Mouse (Mus musculus): ENCODE results near the gene Eif5b.

Eif5b gene

DNA sequence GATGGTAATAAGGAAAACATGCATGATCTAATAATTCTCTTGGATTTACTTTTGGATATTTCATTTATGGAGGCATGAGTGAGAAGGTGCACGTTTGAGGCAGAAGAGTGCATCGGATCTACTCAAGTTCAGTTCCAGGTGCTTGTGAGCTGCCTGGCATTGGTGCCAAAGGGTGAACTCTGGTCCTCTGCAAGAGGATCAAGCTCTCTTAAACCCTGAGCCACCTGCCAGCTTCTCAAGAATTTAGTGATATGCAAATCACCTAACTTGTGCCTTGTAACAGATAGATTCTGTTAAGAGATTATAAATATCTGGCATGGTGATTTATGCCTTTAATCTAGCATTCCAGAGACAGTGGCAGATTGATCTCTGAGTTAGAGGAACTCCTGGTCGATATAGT is 5.2 kb downstream of the Eif5b start:
- WGBS, result 83% methylated on average over 3 of the region's 3 CpGs

DNA sequence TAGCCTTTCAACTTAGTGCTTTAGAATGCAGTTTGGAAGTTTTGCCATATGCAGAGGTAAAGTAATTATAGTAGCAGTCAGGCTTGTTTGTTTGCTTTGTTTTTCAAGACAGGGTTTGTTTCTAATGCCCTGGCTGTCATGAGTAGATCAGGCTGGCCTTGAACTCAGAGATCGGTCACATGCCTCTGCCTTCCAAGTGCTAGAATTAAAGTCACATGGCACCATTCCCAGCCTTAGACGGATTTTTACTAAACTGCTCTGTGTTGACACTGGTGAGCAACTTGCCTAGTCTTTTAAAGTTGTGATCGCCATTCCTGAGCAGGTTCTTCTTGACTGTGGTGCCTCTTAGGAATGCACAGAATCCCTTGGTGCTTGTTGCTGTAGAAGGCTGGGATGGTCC is 8.9 kb downstream of the Eif5b start:
- 44% methylated on average over 3 of the region's 3 CpGs for WGBS

DNA sequence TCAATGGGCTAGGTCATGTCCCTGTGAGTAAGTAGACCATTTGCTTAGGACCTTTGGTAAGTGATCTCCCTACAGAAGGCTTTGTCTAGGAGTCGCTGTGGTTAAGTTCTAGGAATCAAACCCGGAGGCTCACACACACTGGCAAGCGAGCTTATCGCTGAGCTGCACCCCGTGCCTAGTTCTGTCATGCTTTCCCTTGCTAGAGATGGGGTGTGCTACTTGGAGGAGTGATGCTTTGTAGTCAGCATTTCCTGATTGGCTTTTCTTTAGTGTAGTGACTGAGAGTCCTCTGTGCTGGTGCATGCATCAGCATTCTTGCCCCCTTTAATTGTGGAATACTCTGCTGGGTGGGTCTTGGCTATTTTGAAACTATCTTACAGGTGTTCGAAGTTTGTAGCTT is 13.8 kb downstream of the Eif5b start:
- WGBS, result 71% methylated on average over 6 of the region's 6 CpGs

DNA sequence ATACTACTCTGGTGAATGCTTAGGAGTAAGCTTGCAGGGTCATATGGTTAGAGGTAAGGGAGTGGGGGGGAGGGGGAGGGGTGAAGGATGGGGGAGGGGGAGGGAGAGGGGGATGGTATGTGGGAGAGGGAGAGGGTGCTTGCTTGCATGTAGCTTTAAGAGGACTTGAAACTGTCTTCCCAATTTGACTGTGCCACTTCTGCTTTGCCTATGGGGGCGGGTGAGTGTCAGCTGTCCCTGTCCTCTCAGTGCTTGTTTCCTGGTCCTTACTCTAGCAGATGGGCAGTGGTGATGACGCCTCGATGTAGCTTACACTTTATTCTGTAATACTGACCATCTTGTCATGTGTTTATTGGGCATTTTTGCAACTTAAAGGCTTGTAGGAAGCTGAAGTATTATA is 14.3 kb downstream of the Eif5b start:
- 63% methylated on average over 3 of the region's 3 CpGs for WGBS

DNA sequence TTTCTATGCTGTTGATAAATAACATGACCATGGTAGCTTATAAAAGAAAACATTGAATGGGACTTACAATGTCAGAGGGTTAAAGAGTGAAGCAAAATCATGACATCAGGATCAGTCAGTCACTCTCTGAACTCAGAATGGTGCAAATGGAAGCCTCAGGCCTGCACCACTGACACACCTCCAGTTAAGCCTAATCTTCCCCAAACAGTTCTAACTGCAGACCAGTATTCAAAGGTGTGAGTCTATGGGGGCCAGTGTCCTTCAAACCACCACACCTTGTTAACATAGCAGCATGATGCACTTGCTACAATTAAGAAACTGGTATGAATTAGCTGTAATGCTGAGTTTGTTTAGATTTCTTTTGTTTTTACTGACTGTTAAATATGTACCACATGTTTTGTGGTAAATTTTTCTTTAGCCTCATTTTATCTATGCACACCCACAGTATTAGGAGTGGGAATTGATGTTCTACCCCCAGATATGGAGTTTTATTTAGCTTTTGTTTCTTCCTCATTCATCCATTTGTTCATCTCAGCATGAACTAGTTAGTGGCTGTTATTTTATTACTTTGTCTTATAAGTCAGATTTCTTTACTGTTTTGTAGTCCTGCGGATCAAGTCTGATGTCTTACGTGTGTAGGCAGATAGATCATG is 16.9 kb downstream of the Eif5b start:
- WGBS, result 95% methylated on average over 2 of the region's 2 CpGs

DNA sequence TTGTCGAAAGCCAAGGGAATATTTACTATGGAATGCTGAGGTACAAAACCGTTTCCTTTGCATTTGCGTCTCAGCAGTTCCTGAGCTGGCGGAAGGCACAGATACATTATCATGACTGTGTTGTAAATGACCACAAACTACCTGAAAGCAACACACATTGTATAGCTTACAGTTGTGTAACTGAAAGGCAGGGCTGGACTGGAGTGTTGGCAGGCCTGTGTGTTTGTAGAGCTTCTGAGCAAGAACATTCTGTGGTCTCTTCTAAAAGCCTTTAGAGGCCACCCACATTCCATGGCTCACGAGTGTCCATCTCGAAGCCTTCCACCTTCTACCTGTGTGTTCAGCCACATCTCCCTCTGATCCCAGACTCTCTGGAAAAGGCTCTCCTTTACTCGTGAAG is 29.5 kb downstream of the Eif5b start:
- WGBS, result 91% methylated on average over 7 of the region's 7 CpGs

DNA sequence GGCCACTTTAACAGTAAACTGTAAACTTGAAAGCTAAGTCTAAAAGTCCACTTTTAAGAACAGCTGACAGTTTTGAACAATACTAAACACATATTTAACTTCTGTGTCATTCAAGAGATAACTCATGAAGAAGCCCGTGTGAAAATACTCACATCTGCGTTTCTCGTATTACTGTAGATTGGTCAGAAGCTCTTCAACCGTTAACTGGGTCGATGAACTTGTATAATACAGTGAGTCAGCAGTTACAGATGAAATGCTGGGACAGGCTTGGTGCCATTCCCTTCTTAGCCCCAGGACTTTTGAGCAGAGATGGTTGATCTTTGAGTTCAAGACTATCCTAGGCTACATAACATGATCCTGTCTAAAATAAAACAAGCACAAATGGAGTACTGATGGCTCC is 33.6 kb downstream of the Eif5b start:
- 85% methylated on average over 5 of the region's 5 CpGs for WGBS

DNA sequence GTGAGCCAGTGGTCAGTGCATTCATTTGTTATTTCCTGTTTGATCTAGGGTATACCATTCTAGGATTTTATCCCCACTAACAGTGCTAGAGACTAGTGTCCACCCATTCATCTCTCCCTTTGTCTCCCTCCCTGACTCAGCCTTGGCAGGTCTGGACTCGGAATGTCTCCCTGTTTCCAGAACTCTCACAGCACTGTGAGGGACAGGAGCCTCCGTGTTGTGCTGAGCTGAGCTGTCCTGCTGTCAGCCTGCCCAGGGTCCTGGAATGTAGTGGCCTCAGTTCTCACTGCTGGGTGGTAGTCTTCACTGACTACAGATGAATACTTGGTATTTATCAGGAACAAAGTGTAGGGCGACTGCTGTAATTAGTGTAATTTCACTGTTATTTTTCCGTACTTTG is 37.7 kb downstream of the Eif5b start:
- WGBS, result 89% methylated on average over 4 of the region's 4 CpGs

DNA sequence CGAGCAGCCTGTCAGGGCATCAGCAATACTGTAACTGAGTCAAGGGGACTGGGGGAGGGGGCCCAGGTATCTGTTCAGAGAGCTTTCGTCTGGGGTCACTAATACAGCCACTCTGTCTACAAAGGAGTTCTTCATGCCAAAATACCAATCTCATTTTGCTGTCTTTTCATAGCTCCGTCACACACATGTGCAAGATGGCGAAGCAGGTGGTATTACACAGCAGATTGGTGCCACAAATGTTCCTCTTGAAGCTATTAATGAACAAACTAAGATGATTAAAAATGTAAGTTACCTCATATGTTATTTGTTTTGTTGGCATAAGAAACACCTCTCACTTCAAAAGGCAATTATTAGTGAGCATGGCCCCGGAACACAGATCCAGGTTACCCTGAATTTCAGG is 39.6 kb downstream of the Eif5b start:
- WGBS, result 84% methylated on average over 5 of the region's 5 CpGs

DNA sequence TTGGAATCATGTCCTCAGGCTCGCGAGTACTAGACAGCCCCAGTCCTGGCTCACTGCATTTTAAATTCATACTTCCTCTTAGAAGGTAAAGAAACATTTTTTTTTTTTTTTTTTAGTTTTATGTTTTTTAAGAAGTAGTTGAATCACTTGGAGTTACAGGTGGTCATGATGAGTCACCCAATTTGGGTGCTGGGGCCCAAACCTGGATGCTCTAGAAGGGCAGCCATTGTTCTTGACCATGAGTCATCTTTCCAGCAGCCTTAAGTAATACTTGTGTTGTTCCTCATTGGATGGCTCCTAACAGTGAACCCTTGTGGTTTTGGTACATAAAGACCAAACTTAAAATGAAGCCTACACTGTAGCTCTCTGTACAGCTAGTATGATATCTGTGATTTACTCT is 41.1 kb downstream of the Eif5b start:
- WGBS, result 77% methylated on average over 2 of the region's 2 CpGs

DNA sequence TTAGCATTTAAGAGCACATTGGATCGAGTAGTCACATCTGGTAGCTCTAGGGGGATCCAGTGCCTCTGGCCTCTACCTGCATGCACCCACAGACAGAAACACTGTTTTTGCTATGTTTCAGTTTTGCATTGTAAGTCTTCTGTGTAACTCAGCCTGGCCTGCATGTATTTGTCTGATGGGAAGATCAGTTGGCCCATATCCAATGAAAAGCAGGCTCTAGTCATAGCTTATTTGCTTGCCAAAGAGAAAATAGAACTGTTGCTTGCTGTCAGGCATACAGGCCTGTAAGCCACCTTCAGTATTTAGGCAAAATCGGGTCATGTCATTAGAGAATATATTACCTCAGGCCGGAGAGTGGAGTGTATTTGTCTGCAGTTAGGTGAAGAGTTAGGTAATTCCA is 50.3 kb downstream of the Eif5b start:
- 80% methylated on average over 3 of the region's 3 CpGs for WGBS

DNA sequence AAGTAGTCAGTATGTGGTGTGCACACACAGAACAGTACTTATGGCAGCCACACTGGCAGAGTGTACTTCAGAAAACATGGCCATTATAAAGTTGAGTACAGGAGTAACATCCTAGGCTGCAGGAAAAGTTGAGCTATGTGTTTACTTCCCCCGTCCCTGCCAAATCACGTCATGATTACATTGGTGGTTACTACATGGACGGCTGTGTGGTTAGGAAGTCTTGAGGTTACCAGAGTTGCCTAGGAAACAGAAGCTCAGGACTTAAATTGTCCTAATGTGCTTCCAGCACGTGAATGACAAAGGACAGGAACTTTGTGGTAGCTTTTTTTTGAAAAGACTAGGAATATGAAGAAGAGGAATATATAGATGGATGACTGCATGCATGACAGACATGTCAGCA is 51.8 kb downstream of the Eif5b start:
- WGBS, result 39% methylated on average over 4 of the region's 4 CpGs

DNA sequence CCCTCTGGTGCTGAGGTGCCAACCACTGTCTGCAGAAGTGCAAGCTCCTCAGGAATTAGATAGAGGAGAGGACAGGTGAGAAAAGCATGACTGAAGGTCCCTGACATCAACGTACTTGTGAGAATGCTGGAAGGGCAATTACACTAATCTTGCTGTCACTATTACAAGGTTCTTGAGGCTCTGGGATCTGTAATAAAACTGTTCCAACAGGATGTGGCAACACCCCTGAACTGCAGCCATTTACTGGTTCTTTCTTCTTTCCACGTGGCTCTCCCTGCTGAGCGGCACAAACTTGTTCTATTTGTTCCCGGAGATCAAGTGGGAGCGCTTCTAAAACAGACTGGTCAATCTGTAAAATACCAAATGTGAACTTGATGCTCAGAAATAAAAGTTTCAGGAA is 57.4 kb downstream of the Eif5b start:
- WGBS, result 70% methylated on average over 5 of the region's 5 CpGs

DNA sequence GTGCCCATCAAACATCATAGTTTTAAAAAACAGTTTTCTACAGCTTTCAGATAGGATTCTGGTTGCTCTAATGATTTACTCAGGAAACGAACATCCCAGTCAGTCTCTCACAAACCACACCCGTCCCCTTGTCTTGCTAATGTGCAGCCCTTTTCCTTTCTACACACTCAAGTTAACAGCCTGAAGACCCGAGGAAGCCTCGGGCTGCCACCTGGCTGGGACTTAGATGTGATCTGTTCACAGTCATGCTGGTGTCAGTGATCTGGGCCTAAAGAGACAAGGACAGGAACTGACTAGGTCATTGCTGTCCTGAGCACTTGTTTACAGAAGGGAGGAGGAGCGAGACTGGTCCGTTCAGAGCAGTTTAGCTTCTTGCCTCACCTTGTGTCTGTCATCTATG is 60.6 kb downstream of the Eif5b start:
- 78% methylated on average over 6 of the region's 6 CpGs for WGBS

DNA sequence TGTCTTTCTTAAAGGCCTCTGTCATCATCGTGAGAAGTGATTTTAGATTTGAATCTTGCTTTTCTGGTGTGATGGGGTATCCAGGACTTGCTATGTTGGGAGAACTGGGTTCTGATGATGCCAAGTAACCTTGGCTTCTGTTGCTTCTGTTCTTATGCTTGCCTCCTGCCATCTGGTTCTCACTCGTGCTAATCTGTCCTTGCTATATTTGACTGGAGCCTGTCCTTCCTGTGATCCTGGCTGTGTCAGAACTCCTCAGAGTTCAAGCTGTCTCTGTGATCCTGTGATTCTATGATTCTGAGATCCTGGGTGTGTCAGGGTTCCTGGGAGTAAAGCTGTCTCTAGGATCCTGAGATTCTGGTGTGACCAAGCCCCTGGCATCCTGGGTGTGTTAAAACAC is 64.3 kb downstream of the Eif5b start:
- WGBS, result 48% methylated on average over 2 of the region's 2 CpGs

DNA sequence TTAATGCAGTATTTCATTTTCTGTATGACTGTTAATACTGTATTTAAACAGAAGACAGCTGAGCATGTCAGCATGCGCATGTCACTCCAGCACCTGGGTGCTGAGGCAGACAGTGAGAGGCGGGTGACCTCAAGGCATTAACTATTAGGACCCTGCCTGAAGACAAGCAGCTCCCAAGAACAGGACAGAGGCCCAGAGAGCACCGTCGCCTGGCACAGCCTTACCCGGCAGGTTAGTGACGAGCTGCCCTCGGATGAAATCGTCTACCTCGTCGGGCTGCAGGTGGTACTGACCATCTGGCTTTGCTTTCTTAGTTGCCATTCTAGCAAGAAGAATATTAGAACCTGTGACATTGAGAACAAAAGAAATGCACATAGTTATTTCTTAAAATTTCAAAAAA is 69.5 kb downstream of the Eif5b start:
- WGBS, result 95% methylated on average over 10 of the region's 10 CpGs

DNA sequence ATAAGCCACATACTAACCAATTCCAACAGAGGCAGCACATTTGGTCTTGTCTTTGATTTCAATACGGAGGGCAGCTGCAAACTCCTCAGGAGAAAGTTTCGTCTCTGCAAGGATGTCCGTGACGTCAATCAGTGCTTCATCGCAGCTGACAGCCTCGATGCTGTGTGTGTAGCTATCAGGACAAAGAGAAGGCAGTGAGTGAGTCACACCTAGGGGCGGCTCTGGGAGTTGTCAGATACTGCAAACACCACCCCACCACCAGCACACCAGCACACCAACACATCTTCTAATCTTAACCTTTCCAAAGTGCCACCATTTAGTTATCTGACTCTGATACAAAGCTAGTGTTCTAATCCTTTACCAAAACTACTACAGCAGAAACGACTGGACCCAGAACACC is 73.5 kb downstream of the Eif5b start:
- 55% methylated on average over 8 of the region's 8 CpGs for WGBS

DNA sequence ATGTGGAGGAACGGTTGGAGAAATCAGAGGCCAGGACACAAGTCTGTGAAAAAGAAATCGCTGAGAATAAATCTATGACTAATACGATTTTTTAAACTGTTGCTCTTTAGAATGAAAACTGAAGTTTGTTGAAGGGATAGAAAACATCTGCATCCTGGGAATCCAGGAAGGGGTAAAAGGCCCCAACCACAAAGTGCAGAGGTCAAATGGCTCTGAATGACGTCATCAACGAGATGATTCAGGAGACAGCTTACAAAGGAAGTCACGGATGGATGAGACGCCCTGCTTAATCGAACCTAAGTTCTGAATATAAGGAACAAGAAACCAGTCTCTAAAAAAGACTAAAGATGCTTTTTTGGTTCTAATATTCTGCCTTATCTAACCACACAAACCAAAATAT is 83.5 kb downstream of the Eif5b start:
- WGBS, result 70% methylated on average over 8 of the region's 8 CpGs

DNA sequence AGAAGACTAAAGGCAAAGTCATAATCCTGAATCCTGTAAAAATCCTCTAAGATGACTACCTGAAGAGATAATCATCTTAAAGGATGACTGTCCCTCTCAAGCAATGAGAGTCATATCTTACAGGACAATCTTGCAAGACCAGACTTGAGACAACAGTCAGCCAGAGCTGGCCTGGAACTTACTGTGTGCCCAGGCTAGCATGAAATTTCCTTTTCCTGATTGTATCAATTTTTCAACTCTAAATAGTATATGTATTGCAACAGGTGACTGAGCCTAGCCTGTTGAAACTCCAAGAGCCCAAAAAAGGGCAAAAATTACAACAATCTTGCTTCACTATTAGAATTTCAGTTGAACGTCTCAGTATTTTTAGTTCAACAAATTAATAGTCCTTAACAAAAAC is 105.4 kb downstream of the Eif5b start:
- 83% methylated on average over 1 of the region's 1 CpGs for WGBS

DNA sequence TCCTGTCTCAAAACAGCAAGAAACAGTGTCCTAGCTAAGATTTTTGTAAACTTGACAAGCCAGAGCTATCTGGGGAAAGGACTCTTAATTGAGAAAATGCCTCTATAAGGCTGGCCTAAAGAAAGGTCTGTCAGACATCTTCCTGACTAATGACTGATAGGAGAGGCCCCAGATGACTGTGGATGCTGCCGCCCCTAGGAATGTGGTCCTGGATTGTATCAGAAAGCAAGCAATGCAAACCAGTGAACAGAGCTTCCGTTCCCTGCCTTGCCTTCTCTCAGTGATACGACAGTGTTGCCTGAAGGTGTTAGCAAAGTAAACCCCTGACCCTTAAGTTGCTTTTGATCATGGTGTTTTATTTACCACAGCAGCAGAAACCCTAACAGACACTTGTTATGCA is 106.0 kb downstream of the Eif5b start:
- WGBS, result 87% methylated on average over 3 of the region's 3 CpGs
